Mouse (Mus musculus): ENCODE measurements at regions not wholly inside any gene's neighbourhood (a gene's known extent, or its start where the extent isn't known, plus 50 kb on each side); places are given as distances from the start of the nearest gene placed in this dataset.

DNA sequence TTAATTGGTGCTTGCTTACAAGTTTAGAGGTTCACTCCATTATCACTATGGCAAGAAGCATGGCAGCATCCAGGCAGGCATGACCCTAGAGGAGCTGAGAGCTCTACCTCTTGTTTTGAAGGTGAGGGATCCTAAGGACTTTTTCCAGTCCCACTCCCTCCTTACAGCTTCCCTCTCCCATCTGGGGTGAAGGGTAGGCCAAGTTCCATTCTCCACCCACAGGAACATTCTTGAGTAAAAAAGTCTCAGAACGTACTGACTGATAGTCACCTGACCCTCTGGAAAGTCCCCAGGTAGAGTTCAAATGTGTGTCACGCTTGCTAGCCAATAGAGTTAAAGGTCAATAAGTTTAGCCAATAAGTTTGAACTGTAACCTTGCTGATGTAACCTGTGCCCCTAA lies 355.9 kb upstream of the Castor2 start:
- Histone ChIP-seq H3K36me3 (ENCODE audit: control insufficient read depth, insufficient read depth, low read length) (no peaks in the 10 kb centered on the region), H3K27ac (replicated peaks in 1 of 2; ENCODE audit: control insufficient read depth in 1 of 2, insufficient read depth in 1 of 2, low read depth in 2 of 2, low read length in 2 of 2) (no peak overlapping the region), H3K4me3 (ENCODE audit: control insufficient read depth in 1 of 2, insufficient read depth in 1 of 2, low read depth in 1 of 2, low read length in 2 of 2) (no peak overlapping the region), H3K9me3 (ENCODE audit: control insufficient read depth, low read length) (0 out of 2 replicates have a peak, but pooled peaks cover 6% of the 10 kb centered on the region), H3K4me2 (ENCODE audit: low read length) (no peak overlapping the region), H3K27me3 (ENCODE audit: control insufficient read depth, insufficient read depth, low read length) (no peaks in the 10 kb centered on the region), H3K9ac (ENCODE audit: low read length) (no peak overlapping the region), H3K4me1 (ENCODE audit: control insufficient read depth in 2 of 2, insufficient read depth in 2 of 2, low read length in 2 of 2) (no peaks in the 10 kb centered on the region)
- 85% methylated on average over 2 of the region's 2 CpGs for WGBS
- ATAC-seq (ENCODE audit: insufficient number of reproducible peaks, insufficient read depth, low FRiP score, low read depth), result no peak

- Histone ChIP-seq H3K4me2 (ENCODE audit: low read length) (no peak overlapping the region), H3K9me3 (ENCODE audit: control insufficient read depth, low read length) (0 out of 2 replicates have a peak, but pooled peaks cover 4% of the 10 kb centered on the region), H3K27me3 (ENCODE audit: control insufficient read depth, insufficient read depth, low read length) (no peaks in the 10 kb centered on the region), H3K27ac (replicated peaks in 1 of 2; ENCODE audit: control insufficient read depth in 1 of 2, insufficient read depth in 1 of 2, low read depth in 2 of 2, low read length in 2 of 2) (no peak overlapping the region), H3K9ac (ENCODE audit: low read length) (no peak overlapping the region), H3K36me3 (ENCODE audit: control insufficient read depth, insufficient read depth, low read length) (no peaks in the 10 kb centered on the region), H3K4me3 (ENCODE audit: control insufficient read depth in 1 of 2, insufficient read depth in 1 of 2, low read depth in 1 of 2, low read length in 2 of 2) (no peak overlapping the region), H3K4me1 (ENCODE audit: control insufficient read depth in 2 of 2, insufficient read depth in 2 of 2, low read length in 2 of 2) (no peaks in the 10 kb centered on the region)
- no peak for ATAC-seq (ENCODE audit: insufficient number of reproducible peaks, insufficient read depth, low FRiP score, low read depth)
- 81% methylated on average over 4 of the region's 4 CpGs for WGBS
Measured at GRCm38 (mm10) chr5:133731871-133732270, 367.6 kb upstream of the Castor2 start.

- Histone ChIP-seq H3K4me3 (ENCODE audit: control insufficient read depth in 1 of 2, insufficient read depth in 1 of 2, low read depth in 1 of 2, low read length in 2 of 2) (no peak overlapping the region), H3K4me2 (ENCODE audit: low read length) (no peak overlapping the region), H3K27ac (replicated peaks in 1 of 2; ENCODE audit: control insufficient read depth in 1 of 2, insufficient read depth in 1 of 2, low read depth in 2 of 2, low read length in 2 of 2) (no peak overlapping the region), H3K27me3 (ENCODE audit: control insufficient read depth, insufficient read depth, low read length) (no peaks in the 10 kb centered on the region), H3K9me3 (ENCODE audit: control insufficient read depth, low read length) (no peaks in the 10 kb centered on the region), H3K4me1 (ENCODE audit: control insufficient read depth in 2 of 2, insufficient read depth in 2 of 2, low read length in 2 of 2) (no peaks in the 10 kb centered on the region), H3K9ac (ENCODE audit: low read length) (no peak overlapping the region), H3K36me3 (ENCODE audit: control insufficient read depth, insufficient read depth, low read length) (no peaks in the 10 kb centered on the region)
- 67% methylated on average over 10 of the region's 10 CpGs for WGBS
- no peak for ATAC-seq (ENCODE audit: insufficient number of reproducible peaks, insufficient read depth, low FRiP score, low read depth)
Measured at GRCm38 (mm10) chr5:133718187-133719078, 381.1 kb upstream of the Castor2 start.

GRCm38 (mm10) chr5:133715830-133716229 lies 383.7 kb upstream of the Castor2 start:
- 87% methylated on average over 1 of the region's 1 CpGs for WGBS
- Histone ChIP-seq H3K9ac (ENCODE audit: low read length) (no peak overlapping the region), H3K9me3 (ENCODE audit: control insufficient read depth, low read length) (no peaks in the 10 kb centered on the region), H3K27ac (replicated peaks in 1 of 2; ENCODE audit: control insufficient read depth in 1 of 2, insufficient read depth in 1 of 2, low read depth in 2 of 2, low read length in 2 of 2) (no peak overlapping the region), H3K36me3 (ENCODE audit: control insufficient read depth, insufficient read depth, low read length) (no peaks in the 10 kb centered on the region), H3K4me2 (ENCODE audit: low read length) (no peak overlapping the region), H3K4me1 (ENCODE audit: control insufficient read depth in 2 of 2, insufficient read depth in 2 of 2, low read length in 2 of 2) (no peaks in the 10 kb centered on the region), H3K4me3 (ENCODE audit: control insufficient read depth in 1 of 2, insufficient read depth in 1 of 2, low read depth in 1 of 2, low read length in 2 of 2) (no peak overlapping the region), H3K27me3 (ENCODE audit: control insufficient read depth, insufficient read depth, low read length) (no peaks in the 10 kb centered on the region)
- no peak for ATAC-seq (ENCODE audit: insufficient number of reproducible peaks, insufficient read depth, low FRiP score, low read depth)

DNA sequence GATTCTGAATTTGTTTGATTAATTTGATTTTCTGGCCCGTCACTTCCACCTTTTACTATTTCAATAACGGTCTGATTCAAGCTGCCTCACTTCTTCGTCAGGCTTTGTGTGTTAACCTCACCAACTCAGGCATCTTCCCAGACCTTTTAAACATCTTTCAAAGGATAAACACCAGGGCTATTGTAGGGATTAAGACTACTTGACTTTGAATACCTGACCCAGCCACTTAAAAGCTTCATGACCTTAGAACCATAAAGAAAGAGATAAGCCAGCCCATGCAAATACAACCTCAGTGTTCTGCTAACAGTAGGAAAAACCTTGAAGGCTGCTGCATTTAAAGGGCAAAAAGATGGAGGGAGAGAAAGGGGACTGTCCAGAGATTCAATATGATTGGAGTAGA lies 386.9 kb upstream of the Castor2 start:
- Histone ChIP-seq H3K4me2 (ENCODE audit: low read length) (no peak overlapping the region), H3K9ac (ENCODE audit: low read length) (no peak overlapping the region), H3K27me3 (ENCODE audit: control insufficient read depth, insufficient read depth, low read length) (no peaks in the 10 kb centered on the region), H3K9me3 (ENCODE audit: control insufficient read depth, low read length) (no peaks in the 10 kb centered on the region), H3K36me3 (ENCODE audit: control insufficient read depth, insufficient read depth, low read length) (no peaks in the 10 kb centered on the region), H3K4me3 (ENCODE audit: control insufficient read depth in 1 of 2, insufficient read depth in 1 of 2, low read depth in 1 of 2, low read length in 2 of 2) (no peak overlapping the region), H3K4me1 (ENCODE audit: control insufficient read depth in 2 of 2, insufficient read depth in 2 of 2, low read length in 2 of 2) (no peaks in the 10 kb centered on the region), H3K27ac (replicated peaks in 1 of 2; ENCODE audit: control insufficient read depth in 1 of 2, insufficient read depth in 1 of 2, low read depth in 2 of 2, low read length in 2 of 2) (no peak overlapping the region)
- whole genome bisulfite sequencing, result 60% methylated on average over 3 of the region's 3 CpGs
- no peak for ATAC-seq (ENCODE audit: insufficient number of reproducible peaks, insufficient read depth, low FRiP score, low read depth)

DNA sequence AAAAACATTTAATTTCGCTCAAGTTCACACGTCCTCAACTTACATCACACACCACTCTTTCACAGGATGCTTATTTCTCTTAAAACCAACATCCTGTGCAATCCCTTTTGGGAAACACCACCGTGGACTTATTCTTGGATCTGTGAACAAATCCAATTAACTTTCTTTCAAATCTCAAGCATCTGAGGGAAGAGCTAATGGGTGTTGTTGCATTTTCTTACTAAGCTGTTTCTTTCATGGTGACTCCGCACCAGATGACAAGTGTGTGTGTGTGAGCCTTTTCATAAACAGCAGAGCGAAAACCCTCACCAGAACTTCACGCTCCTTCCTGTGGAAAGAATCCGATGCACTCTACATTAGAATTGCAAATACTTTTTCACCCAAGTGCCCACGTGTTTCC lies 390.6 kb upstream of the Castor2 start:
- H3K9ac ChIP-seq (ENCODE audit: low read length), result no peak overlapping the region
- no peak overlapping the region for H3K4me2 ChIP-seq (ENCODE audit: low read length)
- no peaks in the 10 kb centered on the region for H3K36me3 ChIP-seq (ENCODE audit: control insufficient read depth, insufficient read depth, low read length)
- no peak overlapping the region for H3K27ac ChIP-seq (replicated peaks in 1 of 2; ENCODE audit: control insufficient read depth in 1 of 2, insufficient read depth in 1 of 2, low read depth in 2 of 2, low read length in 2 of 2)
- H3K4me1 ChIP-seq (ENCODE audit: control insufficient read depth in 2 of 2, insufficient read depth in 2 of 2, low read length in 2 of 2), result no peaks in the 10 kb centered on the region
- H3K27me3 ChIP-seq (ENCODE audit: control insufficient read depth, insufficient read depth, low read length), result no peaks in the 10 kb centered on the region
- no peak overlapping the region for H3K4me3 ChIP-seq (ENCODE audit: control insufficient read depth in 1 of 2, insufficient read depth in 1 of 2, low read depth in 1 of 2, low read length in 2 of 2)
- H3K9me3 ChIP-seq (ENCODE audit: control insufficient read depth, low read length), result no peaks in the 10 kb centered on the region
- ATAC-seq (ENCODE audit: insufficient number of reproducible peaks, insufficient read depth, low FRiP score, low read depth), result no peak
- WGBS, result 73% methylated on average over 8 of the region's 8 CpGs

GRCm38 (mm10) chr5:133686206-133686605 lies 413.3 kb upstream of the Castor2 start:
- no peaks in the 10 kb centered on the region for H3K4me1 ChIP-seq (ENCODE audit: control insufficient read depth in 2 of 2, insufficient read depth in 2 of 2, low read length in 2 of 2)
- ATAC-seq (ENCODE audit: insufficient number of reproducible peaks, insufficient read depth, low FRiP score, low read depth), result no peak
- H3K4me3 ChIP-seq (ENCODE audit: control insufficient read depth in 1 of 2, insufficient read depth in 1 of 2, low read depth in 1 of 2, low read length in 2 of 2), result no peak overlapping the region
- H3K27ac ChIP-seq (replicated peaks in 1 of 2; ENCODE audit: control insufficient read depth in 1 of 2, insufficient read depth in 1 of 2, low read depth in 2 of 2, low read length in 2 of 2), result no peak overlapping the region
- H3K36me3 ChIP-seq (ENCODE audit: control insufficient read depth, insufficient read depth, low read length), result no peaks in the 10 kb centered on the region
- 89% methylated on average over 2 of the region's 2 CpGs for WGBS
- no peak overlapping the region for H3K4me2 ChIP-seq (ENCODE audit: low read length)
- no peaks in the 10 kb centered on the region for H3K27me3 ChIP-seq (ENCODE audit: control insufficient read depth, insufficient read depth, low read length)
- H3K9ac ChIP-seq (ENCODE audit: low read length), result no peak overlapping the region
- H3K9me3 ChIP-seq (ENCODE audit: control insufficient read depth, low read length), result no peaks in the 10 kb centered on the region

GRCm38 (mm10) chr5:133683021-133683420 lies 416.5 kb upstream of the Castor2 start:
- no peaks in the 10 kb centered on the region for H3K27me3 ChIP-seq (ENCODE audit: control insufficient read depth, insufficient read depth, low read length)
- ATAC-seq (ENCODE audit: insufficient number of reproducible peaks, insufficient read depth, low FRiP score, low read depth), result no peak
- no peak overlapping the region for H3K9ac ChIP-seq (ENCODE audit: low read length)
- WGBS, result 47% methylated on average over 10 of the region's 10 CpGs
- no peaks in the 10 kb centered on the region for H3K9me3 ChIP-seq (ENCODE audit: control insufficient read depth, low read length)
- H3K36me3 ChIP-seq (ENCODE audit: control insufficient read depth, insufficient read depth, low read length), result no peaks in the 10 kb centered on the region
- H3K4me2 ChIP-seq (ENCODE audit: low read length), result no peak overlapping the region
- no peaks in the 10 kb centered on the region for H3K4me1 ChIP-seq (ENCODE audit: control insufficient read depth in 2 of 2, insufficient read depth in 2 of 2, low read length in 2 of 2)
- no peak overlapping the region for H3K27ac ChIP-seq (replicated peaks in 1 of 2; ENCODE audit: control insufficient read depth in 1 of 2, insufficient read depth in 1 of 2, low read depth in 2 of 2, low read length in 2 of 2)
- no peak overlapping the region for H3K4me3 ChIP-seq (ENCODE audit: control insufficient read depth in 1 of 2, insufficient read depth in 1 of 2, low read depth in 1 of 2, low read length in 2 of 2)
